ENCODE assay signal across 31 mouse cellular contexts in genomic region chrX:162052534-162052933, GRCm38 (mm10).
"Had no signal": no experiment of that assay in that cellular context is flagged by ENCODE, and none has a peak within 500 bp of the region (broad histone marks: within the 10 kb centered on the region; RNA-seq: fewer than 3 reads in every experiment).

No protein-coding gene starts in this region.

- H3K27me3 ChIP-seq: neural tube, embryonic 12.5 days had no signal

- ATAC-seq: liver, postnatal 0 days; lung, postnatal 0 days; midbrain, embryonic 13.5 days; midbrain, embryonic 15.5 days; midbrain, embryonic 16.5 days had no signal

- H3K4me2 ChIP-seq: limb, embryonic 12.5 days; limb, embryonic 13.5 days; limb, embryonic 15.5 days; liver, embryonic 11.5 days; liver, embryonic 13.5 days; liver, embryonic 15.5 days; lung, embryonic 14.5 days; lung, embryonic 15.5 days; midbrain, embryonic 11.5 days; midbrain, embryonic 12.5 days; midbrain, embryonic 13.5 days; midbrain, embryonic 15.5 days; neural tube, embryonic 12.5 days had no signal

- H3K4me1 ChIP-seq: limb, embryonic 12.5 days; limb, embryonic 15.5 days; liver, embryonic 13.5 days; liver, embryonic 15.5 days; lung, embryonic 15.5 days; megakaryocyte, embryonic 14.5 days; midbrain, embryonic 10.5 days; midbrain, embryonic 12.5 days; midbrain, embryonic 13.5 days; midbrain, embryonic 15.5 days; neural tube, embryonic 12.5 days had no signal

- DNase-seq: left cerebral cortex, postnatal 4 days; liver; liver, embryonic 13.5 days; liver, postnatal 0 days; lung, adult 18-20 months; lung, adult 2 months; lung, embryonic 14.5 days; lung, postnatal 10 days; lung, postnatal 14 days; lung, postnatal 36 days; lung, postnatal 4 days; midbrain, embryonic 14.5 days had no signal

- H3K9ac ChIP-seq: limb, embryonic 12.5 days; limb, embryonic 13.5 days; limb, embryonic 15.5 days; liver, embryonic 13.5 days; liver, embryonic 14.5 days; liver, embryonic 15.5 days; liver, postnatal 0 days; lung, embryonic 14.5 days; lung, embryonic 15.5 days; midbrain, embryonic 12.5 days; midbrain, embryonic 13.5 days; midbrain, embryonic 15.5 days; neural tube, embryonic 12.5 days had no signal

- H3K27ac ChIP-seq: limb, embryonic 10.5 days; limb, embryonic 12.5 days; limb, embryonic 13.5 days; limb, embryonic 15.5 days; liver, embryonic 13.5 days; liver, embryonic 14.5 days; liver, embryonic 15.5 days; lung, embryonic 15.5 days; macrophage; midbrain, embryonic 10.5 days; midbrain, embryonic 12.5 days; midbrain, embryonic 13.5 days; midbrain, embryonic 15.5 days; neural tube, embryonic 12.5 days had no signal

- H3K36me3 ChIP-seq: limb, embryonic 10.5 days; limb, embryonic 12.5 days; limb, embryonic 13.5 days; limb, embryonic 15.5 days; liver, embryonic 13.5 days; liver, embryonic 15.5 days; lung, embryonic 15.5 days; midbrain, embryonic 10.5 days; midbrain, embryonic 12.5 days; midbrain, embryonic 13.5 days; midbrain, embryonic 15.5 days; neural tube, embryonic 12.5 days had no signal

- H3K4me3 ChIP-seq: limb, embryonic 10.5 days; limb, embryonic 12.5 days; limb, embryonic 13.5 days; limb, embryonic 15.5 days; liver, embryonic 13.5 days; liver, embryonic 15.5 days; lung, embryonic 15.5 days; megakaryocyte, embryonic 14.5 days; midbrain, embryonic 10.5 days; midbrain, embryonic 12.5 days; midbrain, embryonic 13.5 days; midbrain, embryonic 15.5 days; myocyte; neural tube, embryonic 12.5 days had no signal

- H3K9me3 ChIP-seq: limb, embryonic 10.5 days; limb, embryonic 12.5 days; limb, embryonic 13.5 days; limb, embryonic 15.5 days; liver, embryonic 13.5 days; liver, embryonic 15.5 days; lung, embryonic 15.5 days; megakaryocyte, embryonic 14.5 days; midbrain, embryonic 10.5 days; midbrain, embryonic 12.5 days; midbrain, embryonic 13.5 days; midbrain, embryonic 15.5 days; neural tube, embryonic 12.5 days had no signal
